Mouse (Mus musculus): ENCODE data around the gene Fkbp6. TPM values are rescaled to one million over a fixed set of nuclear protein-coding genes. Genes with fewer than 3 reads are reported as not detected.
A peak's percentile ranks its signal among the peaks of the same experiment; 100 is the strongest.

Fkbp6 gene
- polyA plus RNA-seq, 1 experiment from 2014 or later: 0.13 TPM

- 68% methylated on average over 4 of the region's 4 CpGs for WGBS
- no peaks in the 10 kb centered on the region for H3K9me3 ChIP-seq
- H3K36me3 ChIP-seq: peaks cover 58% of the 10 kb centered on the region
- H3K4me3 ChIP-seq: no peak overlapping the region
- peaks cover 19% of the 10 kb centered on the region for H3K27me3 ChIP-seq
- H3K4me2 ChIP-seq: peak overlapping the region; percentile 93; the same call in 1 of the 2 replicates
- no peak for ATAC-seq (ENCODE audit: low FRiP score)
- H3K4me1 ChIP-seq (replicated peaks): peaks cover 41% of the 10 kb centered on the region
- no peak overlapping the region for H3K27ac ChIP-seq
- no peak overlapping the region for H3K9ac ChIP-seq
Measured at GRCm38 (mm10) chr5:135246531-135246930, 103.3 kb downstream of the Fkbp6 start.

- Histone ChIP-seq H3K4me1 (replicated peaks) (peaks cover 14% of the 10 kb centered on the region; the same call in 1 of the 2 replicates), H3K27ac (no peak overlapping the region), H3K4me2 (no peak overlapping the region), H3K36me3 (peaks cover 91% of the 10 kb centered on the region), H3K27me3 (no peaks in the 10 kb centered on the region), H3K9me3 (no peaks in the 10 kb centered on the region), H3K9ac (no peak overlapping the region), H3K4me3 (no peak overlapping the region)
- WGBS: 100% methylated on average over 1 of the region's 1 CpGs
- ATAC-seq (ENCODE audit: low FRiP score): no peak
Measured at GRCm38 (mm10) chr5:135243166-135243565, 106.7 kb downstream of the Fkbp6 start.

GRCm38 (mm10) chr5:135242608-135243007 lies 107.2 kb downstream of the Fkbp6 start:
- Histone ChIP-seq H3K9ac (no peak overlapping the region), H3K4me3 (no peak overlapping the region), H3K27me3 (no peaks in the 10 kb centered on the region), H3K9me3 (no peaks in the 10 kb centered on the region), H3K36me3 (peaks cover 97% of the 10 kb centered on the region), H3K4me1 (replicated peaks) (peaks cover 14% of the 10 kb centered on the region; the same call in 1 of the 2 replicates), H3K4me2 (no peak overlapping the region), H3K27ac (no peak overlapping the region)
- ATAC-seq (ENCODE audit: low FRiP score): no peak
- WGBS: 88% methylated on average over 3 of the region's 3 CpGs

GRCm38 (mm10) chr5:135242136-135242535 lies 107.7 kb downstream of the Fkbp6 start:
- no peaks in the 10 kb centered on the region for H3K9me3 ChIP-seq
- H3K27ac ChIP-seq: no peak overlapping the region
- ATAC-seq (ENCODE audit: low FRiP score): no peak
- H3K36me3 ChIP-seq: peaks cover 98% of the 10 kb centered on the region
- no peak overlapping the region for H3K4me2 ChIP-seq
- H3K27me3 ChIP-seq: no peaks in the 10 kb centered on the region
- 72% methylated on average over 12 of the region's 12 CpGs for WGBS
- peaks cover 9% of the 10 kb centered on the region; the same call in 1 of the 2 replicates for H3K4me1 ChIP-seq (replicated peaks)
- no peak overlapping the region for H3K9ac ChIP-seq
- no peak overlapping the region for H3K4me3 ChIP-seq

Small RNA genes lying within 50 kb of the gene (microRNA-seq; reads per million reads assigned to microRNA genes)
- gene Mir7033: 2.3 reads per million, percentile 2 among the genes with 10 or more reads in this experiment

Other genes starting within 250 kb of the Fkbp6 start
- gene Tbl2, start 200.4 kb downstream of the Fkbp6 start, polyA plus RNA-seq (2015; fragmentation: Nextera tagmentation; extraction: Ambion mirVana): 14.9 and 16.7 TPM in 2 replicates
- gene Bcl7b, start 181.8 kb downstream of the Fkbp6 start, polyA plus RNA-seq (2015; fragmentation: Nextera tagmentation; extraction: Ambion mirVana): 45.3 and 52.1 TPM in 2 replicates
- 35.9 and 38.1 TPM in 2 replicates for gene Baz1b, start 162.8 kb downstream of the Fkbp6 start, polyA plus RNA-seq (2015; fragmentation: Nextera tagmentation; extraction: Ambion mirVana)
- 12.3 and 14.3 TPM in 2 replicates for gene Fzd9, start 98.8 kb downstream of the Fkbp6 start, polyA plus RNA-seq (2015; fragmentation: Nextera tagmentation; extraction: Ambion mirVana)
- not detected in 2 replicates for gene Trim50, start 3.3 kb upstream of the Fkbp6 start, polyA plus RNA-seq (2015; fragmentation: Nextera tagmentation; extraction: Ambion mirVana)
- gene Nsun5, start 19.9 kb upstream of the Fkbp6 start, polyA plus RNA-seq (2015; fragmentation: Nextera tagmentation; extraction: Ambion mirVana): 31.1 and 31.2 TPM in 2 replicates
- gene Pom121, start 44.5 kb upstream of the Fkbp6 start, polyA plus RNA-seq (2015; fragmentation: Nextera tagmentation; extraction: Ambion mirVana): 11.1 TPM in 2 replicates
- gene Hip1, start 195.1 kb upstream of the Fkbp6 start, polyA plus RNA-seq (2015; fragmentation: Nextera tagmentation; extraction: Ambion mirVana): 38.4 and 38.5 TPM in 2 replicates
- not detected in 2 replicates for gene Ccl26, start 213.5 kb upstream of the Fkbp6 start, polyA plus RNA-seq (2015; fragmentation: Nextera tagmentation; extraction: Ambion mirVana)
- gene Ccl24, start 223.0 kb upstream of the Fkbp6 start, polyA plus RNA-seq (2015; fragmentation: Nextera tagmentation; extraction: Ambion mirVana): 3.7 and 4.4 TPM in 2 replicates

Data from hindbrain, embryonic 13.5 days (tissue).